Mouse (Mus musculus) kidney, embryonic 16.5 days (tissue): Measurements from ENCODE around the gene Sorcs3. TPM values are rescaled to one million over a fixed set of nuclear protein-coding genes. Genes with fewer than 3 reads are reported as not detected.

ENCODE experiments used
- ATAC-seq: fragments of 200-750 bp; cut with Nextera tagmentation; 2 replicates; pipeline ENCODE4 v1.8.0; 2017; ENCODE audit warnings: moderate TSS enrichment; ENCODE audit not compliant: low FRiP score, low TSS enrichment
- H3K27ac ChIP-seq: fragments of 300-500 bp; sonication (generic); 2 replicates; pipeline ENCODE4 v1.5.1; 2014; ENCODE audit warnings: low read length
- H3K27me3 ChIP-seq: fragments of 300-500 bp; sonication (generic); 2 replicates; pipeline ENCODE4 v1.6.1; 2014; ENCODE audit warnings: low read length, control low read depth, mixed read lengths; ENCODE audit not compliant: insufficient read depth
- H3K36me3 ChIP-seq: fragments of 300-500 bp; sonication (generic); 2 replicates; pipeline ENCODE4 v1.6.1; 2014; ENCODE audit warnings: low read length, control low read depth, mixed read lengths; ENCODE audit not compliant: insufficient read depth
- H3K4me1 ChIP-seq: fragments of 300-500 bp; sonication (generic); 2 replicates; pipeline ENCODE4 v1.6.1; 2014; ENCODE audit warnings: low read length, control low read depth, mixed read lengths; ENCODE audit not compliant: insufficient read depth
- H3K4me2 ChIP-seq: fragments of 300-500 bp; sonication (generic); replicated peaks from 2 replicates; pipeline ENCODE4 v1.6.1; 2014; ENCODE audit warnings: low read depth, low read length
- H3K4me3 ChIP-seq: fragments of 300-500 bp; sonication (generic); 2 replicates; pipeline ENCODE4 v1.5.1; 2014; ENCODE audit warnings: mild to moderate bottlenecking, low read length
- H3K9ac ChIP-seq: fragments of 300-500 bp; sonication (generic); replicated peaks from 2 replicates; pipeline ENCODE4 v1.6.1; 2014; ENCODE audit warnings: low read length
- H3K9me3 ChIP-seq: fragments of 300-500 bp; sonication (generic); 2 replicates; pipeline ENCODE4 v1.6.1; 2016; ENCODE audit warnings: low read length, control low read depth
- WGBS: fragments of 180-500 bp; shearing (Covaris S2); extraction: QIAGEN DNeasy Blood & Tissue Kit; methylation state at CpG from one replicate; pipeline ENCODE4 v1.1.7; 2014; 5-methylcytosine and 5-hydroxymethylcytosine counted together
- polyA plus RNA-seq: library from polyadenylated mRNA; unstranded; fragments of >200 nt; fragmentation: Nextera tagmentation; extraction: Ambion mirVana; gene quantifications from 2 replicates; pipeline ENCODE4 v1.2.1, GENCODE M21; 2015

Sorcs3 gene
- polyA plus RNA-seq, 1 experiment from 2014 or later = 1.8 TPM

DNA sequence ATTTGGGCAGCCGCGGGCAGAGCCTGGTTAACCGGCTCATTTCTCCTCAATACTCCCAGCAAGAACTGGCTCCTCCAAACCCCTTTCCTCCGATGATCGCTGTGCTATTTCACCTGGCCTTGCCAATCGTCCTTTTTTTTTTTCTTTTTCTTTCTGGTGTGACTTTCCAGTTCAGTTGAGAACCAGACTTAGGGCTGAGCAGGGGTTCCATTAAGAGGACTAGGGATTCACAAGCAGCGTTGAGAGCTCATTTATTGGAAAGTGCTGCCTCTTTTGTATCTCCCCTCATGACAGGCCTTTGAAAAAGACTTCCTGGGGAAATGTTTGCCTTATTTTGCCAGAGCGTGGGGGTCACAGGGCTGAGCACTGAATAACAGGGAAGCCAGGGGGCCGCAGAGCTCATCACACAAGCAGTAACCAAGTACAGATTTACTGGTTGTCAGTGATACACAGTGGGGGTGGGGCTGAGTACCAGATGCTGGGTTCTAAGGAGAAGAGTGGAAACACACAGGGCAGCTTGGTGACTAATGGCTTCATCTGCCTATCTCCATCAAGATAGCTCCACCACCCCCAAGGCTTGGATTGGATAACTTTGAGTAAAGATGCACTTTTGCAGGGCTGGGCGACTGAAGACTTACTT lies 2.0 kb downstream of the Sorcs3 start:
- no peak for ATAC-seq
- peaks cover 6% of the 10 kb centered on the region; the same call in 1 of the 2 replicates for H3K9me3 ChIP-seq
- peaks cover 49% of the 10 kb centered on the region for H3K27me3 ChIP-seq
- H3K4me1 ChIP-seq = peaks cover 20% of the 10 kb centered on the region
- peak overlapping the region; percentile 97 for H3K4me2 ChIP-seq
- H3K9ac ChIP-seq = no peak overlapping the region
- no peaks in the 10 kb centered on the region for H3K36me3 ChIP-seq
- peak overlapping the region; percentile 59; the same call in 1 of the 2 replicates for H3K4me3 ChIP-seq
- no peak overlapping the region for H3K27ac ChIP-seq
- WGBS = 7% methylated on average over 10 of the region's 10 CpGs

DNA sequence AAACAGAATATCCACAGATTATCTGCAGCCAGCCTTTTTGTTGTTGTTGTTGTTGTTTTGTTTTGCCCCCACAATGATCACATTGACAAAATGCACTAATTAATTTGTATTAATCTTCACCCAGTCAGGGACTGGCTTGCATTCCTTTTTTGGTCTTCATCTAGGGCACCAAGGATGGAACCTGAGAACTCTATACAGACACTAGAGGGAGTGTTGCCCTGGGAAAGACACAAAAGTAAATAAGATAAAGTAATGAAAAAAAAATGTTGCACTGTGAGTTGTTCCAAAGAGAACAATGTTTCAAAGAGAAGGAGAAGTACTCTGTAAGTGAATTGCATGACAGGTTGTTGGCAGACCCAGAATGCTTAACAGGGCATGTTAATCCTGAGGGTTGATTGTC lies 9.6 kb downstream of the Sorcs3 start:
- no peaks in the 10 kb centered on the region for H3K36me3 ChIP-seq

DNA sequence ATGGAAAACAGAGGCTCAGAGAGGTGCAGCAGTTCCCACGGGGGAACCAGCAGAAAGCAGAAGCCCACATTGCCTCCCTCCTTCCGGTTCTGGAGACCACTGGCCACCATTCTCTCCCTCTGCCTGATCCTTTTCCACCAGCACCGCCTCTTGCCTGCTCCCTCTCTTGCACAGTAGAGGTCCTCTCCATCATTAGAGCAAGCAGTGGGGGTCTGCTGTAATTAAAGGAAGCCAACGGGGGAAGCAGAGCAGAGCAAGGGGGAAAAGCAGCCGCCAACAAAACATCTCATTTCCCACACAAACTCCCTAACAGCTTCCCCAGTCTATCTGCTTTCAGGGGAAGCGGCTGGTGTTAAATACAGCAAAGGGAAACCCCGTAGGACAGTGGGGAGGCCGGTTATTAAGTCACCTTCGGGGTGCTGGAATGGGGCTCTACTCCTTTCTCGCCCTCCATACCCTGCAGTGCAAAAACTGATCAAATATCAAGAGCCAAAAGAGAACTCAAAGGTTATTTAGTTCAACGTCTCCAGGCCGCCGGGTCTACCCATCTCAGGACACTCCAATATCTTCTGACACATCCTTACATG lies 32.1 kb downstream of the Sorcs3 start:
- no peak overlapping the region for H3K4me3 ChIP-seq
- WGBS = 59% methylated on average over 13 of the region's 13 CpGs
- no peak overlapping the region for H3K9ac ChIP-seq
- no peak overlapping the region for H3K27ac ChIP-seq
- ATAC-seq = no peak
- no peaks in the 10 kb centered on the region for H3K9me3 ChIP-seq
- no peaks in the 10 kb centered on the region for H3K36me3 ChIP-seq
- no peak overlapping the region for H3K4me2 ChIP-seq
- H3K4me1 ChIP-seq = no peaks in the 10 kb centered on the region
- H3K27me3 ChIP-seq = no peaks in the 10 kb centered on the region

More for the DNA sequence above, 9.6 kb downstream of the Sorcs3 start:
- Histone ChIP-seq H3K9me3 (peaks cover 6% of the 10 kb centered on the region; the same call in 1 of the 2 replicates), H3K9ac (no peak overlapping the region), H3K4me1 (no peaks in the 10 kb centered on the region), H3K27me3 (no peaks in the 10 kb centered on the region), H3K27ac (no peak overlapping the region), H3K4me2 (no peak overlapping the region), H3K4me3 (no peak overlapping the region)
- ATAC-seq = no peak

DNA sequence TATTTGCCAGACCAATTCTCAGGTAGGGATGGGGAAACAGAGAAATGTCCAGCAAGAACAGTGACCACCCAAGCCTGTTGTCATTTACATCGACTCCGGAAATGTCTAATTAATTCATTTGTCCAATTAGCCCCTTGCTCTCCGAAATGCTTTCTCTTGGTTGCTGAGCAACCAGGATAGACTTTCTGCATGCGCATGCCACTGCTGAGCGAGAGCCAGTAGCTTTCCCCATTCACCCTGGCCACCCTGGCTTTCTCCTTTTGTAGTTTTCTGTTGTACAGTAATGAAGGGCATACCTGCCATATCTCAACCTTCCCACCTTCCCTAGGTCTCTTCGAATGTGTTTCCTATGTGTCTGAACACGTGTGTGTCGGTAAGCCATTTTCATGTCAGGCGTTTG lies 32.6 kb downstream of the Sorcs3 start:
- no peaks in the 10 kb centered on the region for H3K27me3 ChIP-seq
- no peaks in the 10 kb centered on the region for H3K9me3 ChIP-seq
- no peak overlapping the region for H3K4me3 ChIP-seq
- H3K4me2 ChIP-seq = no peak overlapping the region
- no peak overlapping the region for H3K9ac ChIP-seq
- 86% methylated on average over 9 of the region's 9 CpGs for WGBS
- H3K4me1 ChIP-seq = no peaks in the 10 kb centered on the region
- ATAC-seq = no peak
- no peaks in the 10 kb centered on the region for H3K36me3 ChIP-seq
- H3K27ac ChIP-seq = no peak overlapping the region

DNA sequence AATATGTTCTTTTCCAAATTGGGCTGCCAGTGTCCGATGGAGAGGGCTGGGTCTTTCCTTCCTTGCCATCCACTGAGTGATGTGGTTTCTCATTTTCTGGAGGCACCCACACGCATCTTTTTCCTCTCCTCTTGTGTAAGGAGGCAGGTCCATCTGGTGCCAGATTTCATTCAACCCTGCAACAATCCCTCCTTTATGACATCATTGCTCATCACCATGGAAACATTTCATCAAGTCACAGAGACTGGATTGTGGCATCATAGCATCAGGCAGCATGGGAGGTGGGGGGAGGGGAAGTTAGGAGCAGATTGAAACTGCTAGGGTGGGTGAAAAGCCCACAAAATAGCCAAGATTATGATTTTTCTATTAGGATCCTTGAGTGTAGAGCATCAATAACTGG lies 35.1 kb downstream of the Sorcs3 start:
- Histone ChIP-seq H3K27ac (no peak overlapping the region), H3K9me3 (no peaks in the 10 kb centered on the region), H3K9ac (no peak overlapping the region), H3K27me3 (no peaks in the 10 kb centered on the region), H3K4me3 (no peak overlapping the region), H3K4me2 (no peak overlapping the region), H3K4me1 (no peaks in the 10 kb centered on the region), H3K36me3 (no peaks in the 10 kb centered on the region)
- ATAC-seq = no peak
- 71% methylated on average over 2 of the region's 2 CpGs for WGBS

DNA sequence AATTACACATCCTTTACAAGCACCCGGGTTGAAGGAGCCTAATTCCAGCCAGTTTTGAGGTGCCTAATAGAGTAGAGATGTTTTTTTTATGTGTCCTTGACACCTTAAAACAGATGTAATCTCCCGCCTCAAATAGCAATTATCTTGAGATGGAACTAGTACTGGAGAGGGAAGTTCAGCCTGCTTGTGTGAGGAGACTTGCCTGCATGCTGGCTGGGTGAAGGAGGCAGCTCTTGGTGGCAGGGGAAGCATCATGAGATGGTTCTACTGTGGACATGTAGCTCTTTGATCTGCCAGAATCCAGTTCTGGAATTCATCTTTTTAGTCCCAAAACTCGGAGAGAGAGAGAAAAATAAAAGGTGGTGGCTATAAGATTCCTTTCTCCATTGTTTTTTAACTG lies 38.2 kb downstream of the Sorcs3 start:
- Histone ChIP-seq H3K4me3 (no peak overlapping the region), H3K4me1 (no peaks in the 10 kb centered on the region), H3K27me3 (no peaks in the 10 kb centered on the region), H3K36me3 (no peaks in the 10 kb centered on the region), H3K9me3 (no peaks in the 10 kb centered on the region), H3K4me2 (no peak overlapping the region), H3K9ac (no peak overlapping the region), H3K27ac (no peak overlapping the region)
- ATAC-seq = no peak
- 63% methylated on average over 3 of the region's 3 CpGs for WGBS

DNA sequence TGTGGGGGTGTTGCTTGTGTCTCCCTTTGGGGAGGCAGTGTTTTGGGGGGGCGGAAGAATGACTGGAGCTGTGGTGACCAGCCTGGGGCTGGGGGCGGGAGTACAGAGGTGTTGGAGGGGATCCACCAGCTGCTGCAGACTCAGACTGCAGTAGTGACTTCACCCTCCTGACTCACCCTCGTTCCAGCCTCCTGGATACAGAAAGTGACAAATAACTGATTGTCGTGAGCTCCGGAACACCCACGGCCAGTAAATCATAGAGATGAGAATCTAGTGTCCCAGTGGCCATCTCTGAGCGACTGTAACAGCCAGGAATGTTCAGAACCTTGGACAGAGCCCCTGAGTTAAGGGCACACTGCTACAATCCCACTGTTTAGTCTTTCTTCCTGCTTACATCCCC lies 53.4 kb downstream of the Sorcs3 start:
- Histone ChIP-seq H3K36me3 (no peaks in the 10 kb centered on the region), H3K4me2 (no peak overlapping the region), H3K4me1 (no peaks in the 10 kb centered on the region), H3K27ac (no peak overlapping the region), H3K27me3 (no peaks in the 10 kb centered on the region), H3K4me3 (no peak overlapping the region), H3K9me3 (no peaks in the 10 kb centered on the region), H3K9ac (no peak overlapping the region)
- WGBS = 58% methylated on average over 7 of the region's 7 CpGs
- no peak for ATAC-seq

DNA sequence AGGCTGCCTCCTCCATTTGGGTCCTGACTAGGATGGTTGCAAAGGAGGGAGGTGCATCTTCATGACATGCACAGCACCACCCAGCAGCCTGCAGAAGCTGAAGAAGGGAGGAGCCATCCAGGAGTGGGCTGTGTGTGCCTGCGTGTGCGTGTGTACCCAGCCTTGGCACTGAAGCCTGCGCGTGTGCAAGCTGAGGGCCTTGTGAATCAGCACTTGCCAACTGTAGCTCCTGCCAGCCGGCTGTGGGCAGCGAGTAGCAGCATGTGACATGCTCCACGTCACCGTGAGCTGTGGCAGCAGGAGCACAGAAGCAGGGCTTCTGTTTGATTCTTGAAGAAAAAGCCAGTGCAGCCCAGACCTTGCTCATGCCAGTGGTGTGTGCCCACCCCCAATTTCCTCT lies 54.8 kb downstream of the Sorcs3 start:
- no peak for ATAC-seq
- Histone ChIP-seq H3K4me2 (no peak overlapping the region), H3K9me3 (no peaks in the 10 kb centered on the region), H3K27me3 (no peaks in the 10 kb centered on the region), H3K36me3 (no peaks in the 10 kb centered on the region), H3K9ac (no peak overlapping the region), H3K4me1 (no peaks in the 10 kb centered on the region), H3K27ac (no peak overlapping the region), H3K4me3 (no peak overlapping the region)
- 91% methylated on average over 8 of the region's 8 CpGs for WGBS

DNA sequence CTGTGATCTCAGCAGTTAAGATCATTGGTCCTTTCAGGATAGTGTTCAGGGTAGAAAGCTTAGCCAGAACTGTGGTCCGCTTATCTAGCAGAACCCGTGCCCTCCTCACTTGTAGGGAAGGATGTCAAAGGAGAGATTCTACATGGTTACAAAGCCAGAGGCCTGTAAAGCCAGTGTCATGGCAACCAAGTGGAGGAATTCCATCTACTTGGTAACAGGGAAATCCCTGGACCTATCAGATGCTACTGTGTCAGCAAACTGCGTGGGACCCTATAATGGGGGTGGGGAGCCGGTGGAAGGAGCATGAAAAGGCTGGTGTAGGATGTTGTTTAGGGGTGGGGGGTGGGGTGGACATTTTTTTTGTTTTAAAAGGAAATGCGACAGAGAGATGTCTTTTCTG lies 57.9 kb downstream of the Sorcs3 start:
- Histone ChIP-seq H3K4me1 (no peaks in the 10 kb centered on the region), H3K9ac (no peak overlapping the region), H3K27me3 (no peaks in the 10 kb centered on the region), H3K4me2 (no peak overlapping the region), H3K36me3 (no peaks in the 10 kb centered on the region), H3K27ac (no peak overlapping the region), H3K4me3 (no peak overlapping the region), H3K9me3 (no peaks in the 10 kb centered on the region)
- no peak for ATAC-seq
- WGBS = 83% methylated on average over 5 of the region's 5 CpGs

DNA sequence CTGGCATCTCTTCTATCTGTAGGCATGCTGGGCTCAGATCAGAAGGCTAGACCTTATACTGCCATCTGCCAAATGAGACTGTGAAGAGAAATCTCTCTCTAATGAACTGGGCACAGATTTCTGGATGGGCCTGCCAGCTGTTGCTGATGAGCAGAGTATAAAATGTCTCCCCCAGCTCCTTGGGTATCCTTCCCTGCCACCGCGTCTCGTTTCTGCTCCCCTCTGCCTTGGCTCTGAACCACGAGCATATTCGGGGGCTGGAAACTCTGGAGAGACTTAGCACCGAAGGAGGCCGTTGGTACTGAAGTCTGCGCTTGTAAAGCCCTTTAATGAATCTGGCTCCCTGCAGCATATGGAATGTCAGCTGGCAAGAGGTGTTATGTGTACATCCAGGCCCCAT lies 74.4 kb downstream of the Sorcs3 start:
- H3K27me3 ChIP-seq = no peaks in the 10 kb centered on the region
- no peak overlapping the region for H3K4me3 ChIP-seq
- H3K4me1 ChIP-seq = no peaks in the 10 kb centered on the region
- ATAC-seq = no peak
- no peak overlapping the region for H3K27ac ChIP-seq
- no peaks in the 10 kb centered on the region for H3K36me3 ChIP-seq
- WGBS = 68% methylated on average over 8 of the region's 8 CpGs
- H3K9me3 ChIP-seq = no peaks in the 10 kb centered on the region
- H3K9ac ChIP-seq = no peak overlapping the region
- H3K4me2 ChIP-seq = no peak overlapping the region
